Mouse (Mus musculus): ENCODE measurements around the gene Slc35f6.
"Not testable (repeated sequence)": the region's sequence is repeated elsewhere in the genome, so short reads cannot be mapped to it uniquely, and the experiment has no call there.

Slc35f6 gene

DNA sequence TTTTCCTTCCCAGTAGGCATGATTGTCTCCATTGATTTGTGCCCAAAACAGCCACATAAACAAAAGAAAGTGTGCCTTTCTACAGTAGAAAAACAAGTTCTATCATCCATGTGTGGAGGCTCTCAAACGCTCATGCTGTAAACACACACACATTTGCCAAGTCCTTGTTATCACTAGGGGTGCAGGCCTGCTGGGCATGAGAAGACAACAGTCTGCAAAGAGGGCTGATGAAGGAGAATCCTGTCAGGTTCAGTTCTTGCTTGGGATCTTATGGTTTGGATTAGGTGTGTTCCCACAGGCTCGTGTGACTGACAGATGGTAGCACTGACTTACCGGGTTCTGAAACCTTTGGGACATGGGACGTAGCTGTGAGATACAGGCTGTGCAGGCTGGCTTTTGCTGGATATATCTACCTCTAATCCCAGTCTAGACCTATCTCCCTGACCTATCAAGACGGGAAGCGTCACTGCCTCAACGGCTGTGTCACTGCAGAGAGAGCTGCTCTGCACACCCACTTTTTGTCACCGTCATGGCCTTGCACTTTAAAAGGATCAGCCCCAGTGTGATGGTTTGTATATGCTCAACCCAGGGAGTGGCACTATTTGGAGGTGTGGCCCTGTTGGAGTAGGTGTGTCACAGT lies 52.7 kb downstream of the Slc35f6 start:
- no peak for DNase-seq (ENCODE audit: low spot score in 2 of 2)

DNA sequence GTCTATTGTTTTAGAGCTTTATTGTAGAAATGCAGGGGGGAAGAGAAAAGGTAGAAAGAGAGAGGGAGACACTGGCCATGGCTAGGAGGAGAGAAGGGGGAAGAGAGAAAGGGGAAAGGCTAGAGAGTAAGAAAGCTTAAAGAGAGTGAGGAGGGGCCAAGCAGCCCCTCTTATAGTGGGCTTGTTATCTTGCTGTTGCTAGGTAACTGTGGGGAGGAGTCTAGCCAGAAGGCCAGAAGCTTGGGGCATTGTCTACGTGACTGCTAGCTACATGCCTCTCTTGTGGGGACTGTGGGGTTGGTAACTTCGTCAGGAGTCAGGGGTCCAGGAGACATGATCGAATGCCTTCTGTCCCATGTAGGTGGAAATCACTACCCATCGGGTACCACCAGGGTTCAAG lies 53.6 kb downstream of the Slc35f6 start:
- not testable (repeated sequence) for DNase-seq (ENCODE audit: low spot score in 2 of 2)

DNA sequence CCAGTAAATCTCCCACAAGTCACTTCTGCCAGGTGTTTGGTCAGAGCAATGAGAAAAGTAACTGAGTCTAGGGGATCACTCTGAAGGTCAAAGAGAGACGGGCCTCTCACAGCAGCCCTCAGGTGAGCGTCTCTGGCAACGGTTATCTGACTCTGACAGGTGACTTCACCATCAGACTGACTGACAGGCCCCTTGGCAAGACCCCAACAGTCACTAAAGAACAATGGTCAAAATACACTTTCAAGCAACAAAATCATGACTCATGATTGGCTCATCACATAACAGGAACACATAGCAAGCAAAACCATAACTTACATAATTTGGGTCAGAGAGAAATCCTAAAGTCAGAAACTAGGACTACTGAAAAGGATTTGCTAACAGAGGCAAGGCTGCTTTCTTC lies 54.1 kb downstream of the Slc35f6 start:
- no peak for DNase-seq (ENCODE audit: low spot score in 2 of 2)

Data from frontal cortex, postnatal 10 days (tissue).